Mouse (Mus musculus) T-cell, adult 2 months (primary cell): ENCODE results near the gene Acmsd.
A peak's percentile ranks its signal among the peaks of the same experiment; 100 is the strongest.
"Not testable (repeated sequence)": the region's sequence is repeated elsewhere in the genome, so short reads cannot be mapped to it uniquely, and the experiment has no call there.

Experiments used
- DNase-seq: peaks from one replicate; pipeline ENCODE4 v3.0.0; 2022; ENCODE audit warnings: low spot score

The Acmsd gene

DNA sequence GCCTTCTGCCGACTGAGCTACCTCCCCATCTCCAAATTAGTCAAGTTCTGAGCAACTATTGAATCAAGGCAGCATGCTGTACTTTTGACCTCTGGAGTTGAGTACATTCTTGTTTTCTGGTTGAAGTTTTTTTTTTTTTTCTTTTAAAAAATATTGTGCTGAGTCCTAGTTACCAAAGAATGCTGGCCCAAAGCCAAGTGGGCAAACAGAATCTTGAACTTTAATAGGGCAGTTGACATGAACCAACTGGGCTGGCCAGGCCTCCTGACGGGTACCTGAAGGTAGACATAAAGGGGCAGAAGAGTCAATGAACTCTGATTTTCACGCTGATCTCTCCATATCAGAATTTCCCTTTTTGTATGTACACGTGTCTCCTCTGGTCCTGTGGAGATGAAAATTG lies at the start of gene Acmsd:
Gene Acmsd, plus strand, starts transcription at position 318 of the 400 bp plus-strand sequence.
- DNase-seq: no peak

DNA sequence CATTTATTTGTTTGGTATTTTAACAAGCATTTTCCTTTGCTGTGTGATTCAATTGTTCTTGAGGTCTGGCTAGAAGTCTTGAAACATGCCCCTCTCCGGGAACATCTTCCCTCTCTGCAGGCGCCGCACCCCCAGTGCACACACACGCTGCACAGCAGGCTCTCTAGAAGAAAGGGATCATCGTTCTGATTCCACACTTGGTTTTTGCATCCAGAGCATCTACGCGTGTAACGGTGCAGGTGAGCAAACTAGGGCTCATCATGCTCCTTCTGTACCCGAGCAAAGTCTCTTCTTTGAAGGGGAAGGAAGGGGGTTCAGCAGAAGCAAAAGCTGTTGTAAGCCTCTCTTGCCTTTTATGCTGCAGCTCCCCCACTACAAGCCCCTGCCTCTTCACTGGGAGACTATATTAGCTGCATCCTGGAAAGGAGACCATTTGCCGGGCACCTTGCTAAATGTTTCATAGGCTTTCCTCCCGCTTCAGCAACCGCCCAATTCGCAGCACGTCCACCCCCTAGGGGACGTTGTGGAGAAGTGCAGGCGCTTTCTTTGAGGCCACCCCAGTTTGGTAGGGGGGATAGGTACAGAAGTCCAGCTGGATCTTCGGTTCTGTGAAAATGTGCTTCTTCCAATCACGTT lies 49.6 kb upstream of the Acmsd start, which contains the start of gene Tmem163:
Gene Tmem163, minus strand, starts transcription at position 51 of the 636 bp plus-strand sequence.
- peak; percentile 42 for DNase-seq

DNA sequence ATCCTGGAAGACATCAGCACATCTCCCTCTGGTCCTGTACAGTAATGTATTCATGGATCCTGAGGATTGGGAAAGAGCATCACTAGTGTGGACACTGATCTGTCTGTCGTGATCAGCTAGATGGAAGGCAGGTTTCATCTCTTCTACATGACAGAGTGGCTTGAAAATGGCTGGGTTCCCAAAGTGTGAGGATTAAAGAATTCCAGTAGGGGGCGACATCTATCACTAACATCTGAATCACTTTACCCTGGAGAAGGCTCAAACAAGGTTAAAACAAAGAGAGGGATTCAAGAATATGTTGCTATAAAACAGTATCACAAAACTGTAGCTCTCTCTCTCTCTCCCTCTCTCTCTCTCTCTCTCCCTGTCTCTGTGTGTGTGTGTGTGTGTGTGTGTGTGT lies 32.7 kb upstream of the Acmsd start:
- no peak for DNase-seq

DNA sequence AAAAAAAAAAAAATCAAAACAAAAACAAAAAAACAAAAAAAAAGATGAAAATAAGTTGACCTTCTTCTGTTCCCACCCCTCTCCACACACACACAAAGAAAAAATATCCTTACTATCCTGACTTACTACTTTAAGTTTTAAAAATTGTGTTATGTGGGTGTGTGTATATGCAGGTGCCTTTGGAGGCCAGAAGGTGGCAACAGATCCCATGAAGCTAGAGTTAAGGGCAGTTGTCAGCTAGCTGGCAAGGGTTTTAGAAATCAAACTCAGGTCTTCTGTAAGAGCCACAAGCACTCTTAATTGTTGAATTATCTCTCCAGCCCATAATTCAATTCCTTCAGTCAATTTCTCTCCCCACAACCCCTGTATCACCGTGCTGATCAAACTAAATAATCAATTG lies 27.0 kb upstream of the Acmsd start:
- DNase-seq: no peak

DNA sequence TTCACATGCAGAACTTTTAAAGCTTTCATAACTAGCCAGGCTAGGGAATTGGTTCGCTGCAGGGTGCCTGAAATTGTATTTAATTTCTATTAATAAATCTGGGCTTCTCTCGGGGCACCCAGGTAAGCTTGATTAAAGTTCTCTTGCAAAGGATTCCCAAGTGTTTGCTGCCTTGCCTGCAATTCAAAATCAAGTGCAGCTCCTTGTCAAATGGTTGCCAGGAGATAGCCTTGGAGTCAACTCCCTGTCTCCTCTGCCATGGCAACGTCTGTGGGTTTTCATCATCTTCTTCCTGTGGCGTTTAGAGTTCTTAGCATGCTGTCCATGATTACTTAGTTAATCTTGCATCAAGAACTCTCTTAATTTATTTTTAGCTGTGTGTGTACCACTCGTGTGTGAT lies 22.9 kb upstream of the Acmsd start:
- DNase-seq: no peak

DNA sequence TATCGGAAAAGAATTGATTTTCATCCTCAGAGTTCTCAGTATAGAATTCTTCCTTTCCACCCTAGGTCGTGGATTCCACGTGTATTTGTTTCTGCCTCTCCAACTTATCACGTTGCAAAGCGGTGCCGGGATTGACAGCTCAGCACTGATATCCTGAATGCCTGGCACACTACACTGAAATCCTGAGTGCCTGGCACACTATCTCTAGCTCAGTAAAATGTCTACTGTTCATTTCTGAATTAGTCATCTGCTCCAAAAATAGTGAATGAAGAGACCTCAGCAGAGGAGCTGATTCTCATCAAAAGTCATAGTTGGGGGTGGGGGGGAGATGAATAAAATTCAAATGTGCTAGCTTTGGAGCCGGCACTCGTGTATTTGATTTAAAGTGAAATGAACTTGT lies 12.8 kb upstream of the Acmsd start:
- DNase-seq: no peak

DNA sequence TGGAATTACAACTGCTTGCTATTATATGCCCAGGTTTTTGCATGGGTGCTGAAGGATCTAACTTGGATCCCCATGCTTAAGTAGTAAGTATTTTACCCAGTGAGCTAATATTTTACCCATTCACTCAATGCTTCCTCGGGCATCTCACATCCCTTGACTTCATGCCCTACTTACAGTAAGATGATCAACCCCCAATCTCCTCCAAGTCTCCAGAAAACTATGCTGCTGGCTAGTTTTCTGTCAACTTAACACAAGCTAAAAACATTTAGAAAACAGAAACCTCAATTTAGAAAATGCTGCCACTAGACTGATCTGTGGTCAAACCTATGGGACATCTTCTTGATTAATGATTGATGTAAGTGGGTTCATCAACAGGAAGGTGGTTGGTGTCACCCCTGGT lies 10.9 kb upstream of the Acmsd start:
- DNase-seq: no peak

DNA sequence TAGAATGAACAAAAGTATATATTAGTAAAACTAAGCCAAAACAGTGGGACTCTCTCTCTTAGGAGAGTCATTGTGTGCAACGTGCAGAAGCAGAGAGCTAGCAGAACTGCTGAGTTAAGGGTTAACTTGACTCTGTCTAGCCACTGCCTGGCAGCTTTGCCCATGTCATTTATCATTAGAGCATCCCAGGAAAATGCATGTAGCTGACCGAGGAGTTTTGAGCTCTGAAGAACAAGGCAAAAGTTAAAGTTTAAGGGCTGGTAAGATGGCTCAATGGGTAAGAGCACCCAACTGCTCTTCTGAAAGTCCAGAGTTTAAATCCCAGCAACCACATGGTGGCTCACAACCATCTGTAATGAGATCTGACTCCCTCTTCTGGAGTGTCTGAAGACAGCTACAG lies 5.6 kb upstream of the Acmsd start:
- no peak for DNase-seq

DNA sequence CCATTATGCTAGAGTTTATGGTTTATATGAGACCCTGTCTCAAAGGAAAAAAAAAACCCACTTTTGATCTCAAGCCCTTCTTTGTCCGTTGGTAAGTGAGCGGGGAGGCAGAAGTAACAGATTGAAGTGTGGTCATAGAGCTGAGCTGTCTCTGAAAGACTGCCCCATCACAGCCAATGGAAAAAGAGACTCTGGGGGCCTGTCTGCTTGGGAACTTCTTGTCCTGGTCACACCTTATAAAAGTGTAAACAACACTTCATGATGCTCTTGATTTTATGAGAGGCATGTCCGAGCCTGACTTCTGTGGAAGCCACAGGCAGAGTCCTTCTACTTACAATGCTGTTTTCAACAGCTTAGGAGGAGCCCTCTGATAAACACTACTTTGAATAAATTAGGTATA lies 1.9 kb downstream of the Acmsd start:
- DNase-seq: no peak

DNA sequence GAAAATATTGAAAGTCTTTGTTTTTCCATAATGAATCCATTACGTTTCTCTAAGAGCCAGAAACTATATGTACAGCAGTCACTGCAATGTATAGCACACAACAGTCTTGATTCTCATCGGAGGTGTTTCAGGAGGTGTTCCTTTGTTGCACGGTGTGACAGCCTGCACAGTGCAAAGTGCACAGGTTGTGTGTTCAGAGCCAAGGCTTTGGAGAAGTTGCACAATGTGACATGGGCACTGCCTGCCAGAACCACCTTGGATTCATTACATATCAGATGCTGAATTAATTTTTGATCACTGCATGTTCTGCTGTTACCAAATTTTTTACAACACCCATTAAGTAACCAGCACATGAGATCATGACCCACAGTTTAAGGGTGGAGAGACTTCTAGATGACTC lies 3.2 kb downstream of the Acmsd start:
- no peak for DNase-seq

DNA sequence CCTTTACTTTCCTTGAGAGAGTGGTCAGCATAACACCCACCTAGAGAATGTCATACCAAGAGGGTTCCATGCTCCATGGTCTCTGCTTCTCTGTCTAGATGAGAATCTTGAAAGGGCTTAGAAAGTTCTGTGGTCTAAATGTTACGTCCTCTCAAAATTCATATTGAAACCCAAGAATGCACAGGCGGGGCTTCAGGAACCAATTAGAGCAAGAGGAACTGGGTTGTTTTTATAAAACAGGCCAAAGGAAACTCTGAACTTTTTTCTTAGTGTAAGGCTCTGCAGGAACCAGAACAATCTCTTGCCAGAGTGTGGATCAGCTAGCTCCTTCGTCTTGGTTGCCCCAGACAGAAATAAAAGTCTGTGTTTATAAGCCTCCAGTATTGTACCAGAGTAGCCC lies 3.6 kb downstream of the Acmsd start:
- DNase-seq: no peak

DNA sequence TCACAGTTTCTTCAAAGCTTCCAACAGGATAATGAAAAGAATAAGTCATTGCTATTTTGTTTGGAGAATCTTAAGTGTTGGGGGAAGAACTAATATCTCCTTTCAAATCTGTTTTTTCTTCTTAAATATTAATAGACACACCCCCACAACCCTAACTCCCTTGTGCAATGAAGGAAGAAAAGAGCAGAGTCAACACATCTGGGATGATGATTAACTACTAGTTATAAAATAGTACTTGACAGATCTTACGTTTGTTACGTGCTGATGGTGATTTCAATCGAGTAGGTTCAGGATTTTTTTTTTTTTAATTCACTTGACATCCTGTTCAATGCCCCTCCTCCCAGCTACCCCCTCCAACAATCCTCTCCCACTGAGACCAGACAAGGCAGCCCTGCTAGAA lies 6.1 kb downstream of the Acmsd start:
- DNase-seq: no peak

DNA sequence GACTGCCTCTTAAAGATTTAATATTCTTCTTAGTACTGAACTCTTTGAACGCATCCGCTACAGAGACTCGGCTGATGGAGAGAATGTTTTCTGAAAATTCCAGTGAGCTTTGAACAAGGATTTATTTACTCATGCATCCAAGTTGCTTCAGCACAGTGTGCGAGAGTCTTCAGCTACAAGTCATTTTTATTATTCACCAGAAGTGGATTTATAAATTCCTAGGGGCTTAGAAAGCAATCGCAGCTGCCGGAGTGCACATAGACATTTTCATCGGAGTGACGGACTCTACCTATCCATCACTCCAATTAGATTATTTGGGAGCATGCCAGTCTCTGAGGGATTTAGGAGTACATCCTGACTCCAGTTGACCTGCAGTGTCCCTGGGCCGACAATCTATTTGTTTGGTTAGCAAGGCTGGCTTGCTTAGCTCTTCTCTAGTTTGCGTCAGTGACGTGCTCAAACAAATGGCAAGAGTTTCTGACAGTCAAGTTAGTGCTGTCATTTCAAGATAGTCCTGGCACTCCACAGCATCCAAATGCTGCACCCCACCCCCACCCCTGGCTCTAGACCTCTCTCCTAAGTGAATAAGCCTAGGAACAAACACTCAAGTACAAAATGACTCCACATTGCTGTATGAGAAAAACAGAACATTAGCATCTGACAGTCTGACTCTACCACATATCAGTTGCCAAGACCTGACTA lies 21.3 kb downstream of the Acmsd start:
- DNase-seq: no peak

DNA sequence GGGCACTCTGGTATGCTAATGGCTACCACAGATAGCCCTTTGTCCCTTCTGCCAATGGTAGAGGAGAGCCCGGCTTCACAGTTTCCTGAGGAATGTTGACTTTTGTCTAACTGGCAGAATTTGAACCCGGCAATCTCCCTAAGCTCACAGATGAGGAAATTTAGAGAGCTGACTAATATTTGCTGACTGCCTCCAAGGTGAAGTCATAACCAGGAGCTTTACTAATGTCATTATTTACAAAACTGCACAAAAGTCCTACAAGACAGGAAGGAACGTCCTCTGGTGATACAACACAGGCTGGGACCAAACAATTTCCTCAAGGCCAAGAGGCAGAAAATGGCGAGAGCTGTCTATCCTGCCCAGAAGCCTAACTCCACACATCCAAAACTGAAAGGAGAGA lies 26.6 kb downstream of the Acmsd start:
- no peak for DNase-seq

DNA sequence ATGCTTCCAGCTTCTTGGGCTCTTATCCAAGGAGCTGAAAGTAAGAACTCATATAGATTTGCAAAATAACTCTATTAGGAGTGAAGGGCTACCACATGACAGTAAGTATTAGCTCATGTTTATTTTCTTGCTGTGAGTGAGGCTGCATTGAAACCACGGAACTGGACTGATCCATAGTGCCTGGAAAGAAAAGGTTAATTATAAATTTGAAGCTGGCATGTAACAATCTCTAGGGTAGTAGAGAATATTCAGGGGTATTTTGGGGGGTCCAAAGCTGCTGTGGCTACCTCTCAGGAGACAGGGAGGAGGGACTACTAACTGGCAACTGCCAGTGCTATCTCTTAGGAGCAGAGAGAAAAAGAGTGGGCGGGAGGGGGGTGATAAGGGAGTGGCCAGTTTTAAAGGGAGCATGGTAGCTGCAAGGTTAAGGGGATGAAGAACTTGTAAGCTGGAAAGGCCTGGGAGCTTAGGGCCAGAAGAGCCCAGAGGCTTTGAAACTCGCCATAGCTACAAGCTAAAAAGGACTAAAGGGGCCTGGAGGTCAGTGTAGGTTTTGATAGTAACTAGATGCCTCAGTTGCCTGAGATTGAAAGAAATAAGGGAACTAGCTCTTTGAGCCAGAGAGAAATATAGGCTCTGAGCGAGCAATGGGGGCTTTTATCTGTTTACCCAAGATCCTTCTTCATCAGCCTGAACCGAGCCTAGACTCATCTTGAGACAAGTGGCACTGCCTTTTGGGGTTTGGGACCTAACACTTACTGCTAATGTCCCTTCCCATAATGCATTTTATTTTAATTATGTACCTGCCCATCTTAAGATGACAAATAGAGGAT lies 27.3 kb downstream of the Acmsd start:
- DNase-seq: no peak

DNA sequence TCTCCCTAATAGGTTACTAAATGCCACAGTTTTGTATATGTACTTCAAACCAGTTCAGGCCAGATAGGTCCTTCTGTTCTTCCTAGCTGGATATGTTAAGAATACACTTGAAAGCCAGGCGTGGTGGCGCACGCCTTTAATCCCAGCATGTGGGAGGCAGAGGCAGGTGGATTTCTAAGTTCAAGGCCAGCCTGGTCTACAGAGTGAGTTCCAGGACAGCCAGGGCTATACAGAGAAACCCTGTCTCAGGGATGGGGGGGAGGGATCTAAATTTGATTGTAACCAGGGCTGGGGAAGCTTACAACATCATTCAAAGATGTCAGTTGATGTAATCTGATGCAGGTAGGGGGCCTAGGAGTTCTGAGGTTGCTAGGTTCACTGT lies 27.9 kb downstream of the Acmsd start:
- not testable (repeated sequence) for DNase-seq

DNA sequence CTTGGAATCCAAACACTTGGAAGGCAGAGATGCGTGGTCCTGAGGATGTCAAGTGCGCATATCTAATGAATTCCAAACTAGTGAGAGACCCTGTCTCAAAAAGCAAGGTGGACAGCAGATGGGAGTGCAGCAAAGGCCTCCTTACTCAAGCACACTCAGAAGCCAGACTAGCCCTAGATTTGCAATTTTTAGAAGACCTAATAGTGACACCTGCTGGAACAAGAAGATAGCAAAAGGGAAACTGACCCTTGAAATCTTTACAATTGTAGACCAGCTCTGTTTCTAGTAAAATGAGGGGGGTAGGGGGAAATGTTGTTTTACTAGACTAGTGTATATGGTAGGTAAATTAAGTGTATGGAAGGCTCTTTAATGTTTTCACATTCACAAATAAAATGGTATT lies 36.3 kb downstream of the Acmsd start:
- DNase-seq: no peak

DNA sequence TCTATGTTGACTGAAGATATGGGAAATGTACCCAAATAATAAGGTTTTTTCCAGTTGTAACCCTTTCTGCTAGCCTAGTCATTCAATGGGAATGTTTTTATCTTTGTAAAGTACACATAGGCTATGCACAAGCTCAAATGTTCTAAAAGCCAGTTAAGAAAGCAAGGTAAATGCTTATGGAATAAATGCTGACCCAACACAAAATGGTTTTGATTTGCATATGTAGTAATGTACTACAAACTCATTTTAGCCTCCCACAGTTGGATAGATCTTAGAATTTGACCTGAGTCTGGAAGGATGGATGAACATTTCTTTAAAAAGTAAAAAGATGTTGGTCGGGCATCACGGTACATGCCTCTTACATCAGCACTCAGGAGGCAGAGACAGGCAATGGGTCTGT lies 37.5 kb downstream of the Acmsd start:
- no peak for DNase-seq

DNA sequence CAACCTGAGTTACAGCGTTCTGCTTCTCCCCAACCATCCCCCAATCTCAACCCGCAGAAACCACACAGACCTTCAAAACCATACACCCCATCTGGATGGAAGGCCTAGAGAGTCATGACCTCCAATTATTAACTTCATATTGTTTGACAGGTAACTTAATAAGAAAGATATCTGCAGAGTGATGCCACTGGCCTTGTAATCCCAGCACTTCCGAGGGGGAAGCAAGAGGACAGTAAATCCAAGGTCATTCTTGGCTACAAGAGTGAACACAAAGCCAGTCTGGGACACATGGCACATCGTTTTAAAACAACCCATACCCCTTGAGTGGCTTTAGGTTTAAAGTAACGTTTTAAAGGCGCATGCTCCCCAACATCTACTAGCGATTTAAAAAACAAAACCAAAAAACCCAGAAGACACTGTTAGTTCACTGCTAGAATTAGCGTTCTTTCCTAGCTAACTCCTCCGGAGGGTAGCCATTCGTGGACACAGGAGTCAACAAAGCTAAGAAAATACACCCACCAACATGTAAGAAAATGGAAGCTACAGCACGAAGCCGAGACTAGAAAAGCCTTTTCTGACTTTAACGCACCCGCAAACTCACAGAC lies 44.1 kb downstream of the Acmsd start:
- DNase-seq: no peak

DNA sequence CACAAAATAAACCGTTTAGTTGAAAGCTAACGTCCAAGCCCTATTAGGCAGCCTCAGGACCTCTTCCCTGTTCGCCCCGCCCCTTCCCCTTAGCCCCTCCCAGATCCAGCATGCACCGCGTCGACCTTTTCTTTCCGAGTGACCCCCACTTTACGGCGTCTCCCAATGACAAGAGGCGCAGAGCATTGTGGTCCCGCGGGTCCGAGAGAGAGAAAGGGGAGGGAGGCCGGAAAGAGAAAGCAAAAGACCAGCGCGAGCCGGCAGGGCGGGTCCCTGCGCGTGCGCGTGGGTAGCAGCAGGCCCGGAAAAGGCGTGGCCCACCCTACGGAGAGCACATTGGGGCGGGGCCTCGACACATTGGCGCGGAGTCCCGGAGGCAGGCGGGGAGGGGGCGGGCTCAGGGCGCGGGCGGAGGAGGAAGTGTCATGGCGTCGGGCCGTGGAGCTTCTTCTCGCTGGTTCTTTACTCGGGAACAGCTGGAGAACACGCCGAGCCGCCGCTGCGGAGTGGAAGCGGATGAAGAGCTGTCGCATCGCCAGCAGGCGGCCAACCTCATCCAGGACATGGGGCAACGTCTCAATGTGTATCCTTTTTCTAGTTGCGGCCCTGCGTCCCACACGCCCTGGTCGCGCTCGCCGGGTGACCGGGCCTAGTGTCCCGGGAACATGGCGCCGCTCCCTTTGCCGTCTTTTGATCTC lies 44.7 kb downstream of the Acmsd start, which contains the start of gene Ccnt2:
Gene Ccnt2, plus strand, starts transcription at position 362 of the 698 bp plus-strand sequence.
- peak; percentile 100 for DNase-seq

DNA sequence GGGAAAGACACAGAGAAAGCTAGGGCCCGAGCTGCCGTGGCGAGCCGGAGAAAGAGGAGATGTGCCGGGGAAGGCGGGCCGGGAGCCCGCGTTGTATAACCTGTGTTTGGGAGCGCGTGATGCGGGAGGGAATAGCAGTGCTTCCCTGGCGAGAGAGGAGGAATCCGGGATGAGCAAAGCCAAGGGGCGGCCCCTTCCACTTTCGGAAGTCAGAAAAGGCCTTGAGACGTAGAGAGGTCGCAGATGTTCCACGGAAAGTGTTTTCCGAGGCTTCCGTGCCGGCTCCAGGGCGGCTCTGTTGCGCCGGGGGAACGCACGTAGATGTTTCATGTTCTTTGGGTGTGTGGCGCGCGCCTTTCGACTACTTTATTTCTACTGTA lies 45.3 kb downstream of the Acmsd start:
- DNase-seq: no peak

DNA sequence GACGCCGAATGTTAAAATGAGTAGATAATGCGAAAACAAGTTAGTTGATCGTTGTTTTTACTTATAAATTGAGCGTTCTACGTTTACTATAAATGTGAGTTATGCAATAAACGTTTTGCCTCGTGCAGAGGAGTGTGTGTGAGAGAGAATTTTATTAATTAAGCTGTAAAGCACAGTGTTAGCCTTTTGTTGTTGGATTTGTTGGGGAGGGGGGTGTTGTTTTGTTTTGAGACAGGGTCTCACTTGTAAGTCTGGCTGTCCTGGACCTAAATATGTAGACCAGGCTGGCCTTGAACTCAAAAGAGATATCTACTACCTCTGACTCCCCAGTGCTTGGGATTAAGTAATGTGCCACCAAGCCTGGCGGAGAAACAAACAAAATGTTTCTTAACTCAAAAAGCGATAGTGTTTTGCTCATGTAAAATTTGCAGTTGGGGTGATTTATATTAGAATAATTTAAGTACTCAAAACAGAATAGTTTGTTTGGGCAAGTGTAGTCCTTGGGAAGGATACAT lies 46.0 kb downstream of the Acmsd start:
- DNase-seq: no peak
